Mouse (Mus musculus): ENCODE data around the gene Aaas. TPM values are rescaled to one million over a fixed set of nuclear protein-coding genes. Genes with fewer than 3 reads are reported as not detected.
A peak's percentile ranks its signal among the peaks of the same experiment; 100 is the strongest.

The Aaas gene
- total and polyA plus RNA-seq, 2 experiments from 2014 or later: 27.9 to 31.6 TPM

- 12% methylated on average over 10 of the region's 10 CpGs for WGBS
- Histone ChIP-seq H3K9me3 (ENCODE audit: low read length) (no peaks in the 10 kb centered on the region), H3K4me3 (ENCODE audit: low read depth, low read length) (no peak overlapping the region), H3K27me3 (ENCODE audit: insufficient read depth, low read length) (peaks cover 11% of the 10 kb centered on the region; the same call in 1 of the 2 replicates), H3K36me3 (ENCODE audit: insufficient read depth) (no peaks in the 10 kb centered on the region), H3K4me1 (ENCODE audit: insufficient read depth) (no peaks in the 10 kb centered on the region), H3K9ac (no peak overlapping the region), H3K4me2 (ENCODE audit: low read depth) (no peak overlapping the region), H3K27ac (ENCODE audit: low read depth, low read length) (no peak overlapping the region)
- DNase-seq (no peak), ATAC-seq (no peak)
- TF ChIP-seq CTCF (IDR thresholded peaks at IDR 0.05; ENCODE audit: low read depth): no peak
Measured at GRCm38 (mm10) chr15:102370727-102371126, 20.2 kb upstream of the Aaas start.

GRCm38 (mm10) chr15:102369972-102370371, 19.4 kb upstream of the Aaas start:
- Histone ChIP-seq H3K27ac (ENCODE audit: low read depth, low read length) (no peak overlapping the region), H3K4me3 (ENCODE audit: low read depth, low read length) (no peak overlapping the region), H3K4me1 (ENCODE audit: insufficient read depth) (no peaks in the 10 kb centered on the region), H3K4me2 (ENCODE audit: low read depth) (no peak overlapping the region), H3K36me3 (ENCODE audit: insufficient read depth) (no peaks in the 10 kb centered on the region), H3K27me3 (ENCODE audit: insufficient read depth, low read length) (peaks cover 17% of the 10 kb centered on the region; the same call in 1 of the 2 replicates), H3K9me3 (ENCODE audit: low read length) (no peaks in the 10 kb centered on the region), H3K9ac (no peak overlapping the region)
- no peak for DNase-seq
- WGBS: 14% methylated on average over 13 of the region's 13 CpGs
- ATAC-seq: no peak
- no peak for TF ChIP-seq CTCF (IDR thresholded peaks at IDR 0.05; ENCODE audit: low read depth)

GRCm38 (mm10) chr15:102366733-102367344, 16.3 kb upstream of the Aaas start, which contains the start of gene Sp7:
Sp7 (minus strand) TSS chr15:102367182.
- ATAC-seq: peak; percentile 54
- Histone ChIP-seq H3K9ac (peak within 1 kb of the TSS; percentile 25; the same call in 1 of the 2 replicates), H3K4me3 (ENCODE audit: low read depth, low read length) (peak within 1 kb of the TSS; percentile 19), H3K4me1 (ENCODE audit: insufficient read depth) (no peaks in the 10 kb centered on the region), H3K27me3 (ENCODE audit: insufficient read depth, low read length) (peaks cover 17% of the 10 kb centered on the region; the same call in 1 of the 2 replicates), H3K36me3 (ENCODE audit: insufficient read depth) (no peaks in the 10 kb centered on the region), H3K4me2 (ENCODE audit: low read depth) (peak within 1 kb of the TSS; percentile 42), H3K9me3 (ENCODE audit: low read length) (no peaks in the 10 kb centered on the region), H3K27ac (ENCODE audit: low read depth, low read length) (no peak within 1 kb of the TSS)
- DNase-seq: peak; percentile 44
- no peak; the same call in 1 of the 2 replicates for TF ChIP-seq CTCF (IDR thresholded peaks at IDR 0.05; ENCODE audit: low read depth)
- WGBS: 7% methylated on average over 15 of the region's 15 CpGs

- no peaks in the 10 kb centered on the region for H3K4me1 ChIP-seq (ENCODE audit: insufficient read depth)
- H3K4me3 ChIP-seq (ENCODE audit: low read depth, low read length): peak overlapping the region; percentile 19; the same call in 1 of the 2 replicates
- no peaks in the 10 kb centered on the region for H3K36me3 ChIP-seq (ENCODE audit: insufficient read depth)
- no peak for DNase-seq
- peaks cover 17% of the 10 kb centered on the region; the same call in 1 of the 2 replicates for H3K27me3 ChIP-seq (ENCODE audit: insufficient read depth, low read length)
- TF ChIP-seq CTCF (IDR thresholded peaks at IDR 0.05; ENCODE audit: low read depth): no peak
- H3K9me3 ChIP-seq (ENCODE audit: low read length): no peaks in the 10 kb centered on the region
- 6% methylated on average over 7 of the region's 7 CpGs for WGBS
- H3K4me2 ChIP-seq (ENCODE audit: low read depth): peak overlapping the region; percentile 42
- ATAC-seq: no peak
- H3K9ac ChIP-seq: no peak overlapping the region; the same call in 1 of the 2 replicates
- H3K27ac ChIP-seq (ENCODE audit: low read depth, low read length): no peak overlapping the region
Measured at GRCm38 (mm10) chr15:102366238-102366637, 15.7 kb upstream of the Aaas start.

- no peak for ATAC-seq
- Histone ChIP-seq H3K4me1 (ENCODE audit: insufficient read depth) (no peaks in the 10 kb centered on the region), H3K4me3 (ENCODE audit: low read depth, low read length) (no peak overlapping the region), H3K4me2 (ENCODE audit: low read depth) (no peak overlapping the region), H3K9me3 (ENCODE audit: low read length) (no peaks in the 10 kb centered on the region), H3K27ac (ENCODE audit: low read depth, low read length) (no peak overlapping the region), H3K36me3 (ENCODE audit: insufficient read depth) (no peaks in the 10 kb centered on the region), H3K9ac (no peak overlapping the region), H3K27me3 (ENCODE audit: insufficient read depth, low read length) (peaks cover 13% of the 10 kb centered on the region; the same call in 1 of the 2 replicates)
- 97% methylated on average over 1 of the region's 1 CpGs for WGBS
- DNase-seq: no peak
- no peak for TF ChIP-seq CTCF (IDR thresholded peaks at IDR 0.05; ENCODE audit: low read depth)
Measured at GRCm38 (mm10) chr15:102364678-102365077, 14.1 kb upstream of the Aaas start.

- TF ChIP-seq CTCF (IDR thresholded peaks at IDR 0.05; ENCODE audit: low read depth): no peak
- ATAC-seq (no peak), DNase-seq (no peak)
- Histone ChIP-seq H3K9ac (no peak overlapping the region), H3K27me3 (ENCODE audit: insufficient read depth, low read length) (peaks cover 26% of the 10 kb centered on the region), H3K27ac (ENCODE audit: low read depth, low read length) (no peak overlapping the region), H3K4me3 (ENCODE audit: low read depth, low read length) (no peak overlapping the region), H3K4me1 (ENCODE audit: insufficient read depth) (no peaks in the 10 kb centered on the region), H3K36me3 (ENCODE audit: insufficient read depth) (no peaks in the 10 kb centered on the region), H3K9me3 (ENCODE audit: low read length) (no peaks in the 10 kb centered on the region), H3K4me2 (ENCODE audit: low read depth) (no peak overlapping the region)
- 15% methylated on average over 14 of the region's 14 CpGs for WGBS
Measured at GRCm38 (mm10) chr15:102362648-102363047, 12.1 kb upstream of the Aaas start.

GRCm38 (mm10) chr15:102358834-102359233, 8.3 kb upstream of the Aaas start:
- Histone ChIP-seq H3K9me3 (ENCODE audit: low read length) (no peaks in the 10 kb centered on the region), H3K27me3 (ENCODE audit: insufficient read depth, low read length) (peaks cover 29% of the 10 kb centered on the region), H3K4me1 (ENCODE audit: insufficient read depth) (no peaks in the 10 kb centered on the region), H3K4me3 (ENCODE audit: low read depth, low read length) (no peak overlapping the region), H3K27ac (ENCODE audit: low read depth, low read length) (no peak overlapping the region), H3K4me2 (ENCODE audit: low read depth) (no peak overlapping the region), H3K9ac (no peak overlapping the region), H3K36me3 (ENCODE audit: insufficient read depth) (no peaks in the 10 kb centered on the region)
- WGBS: 32% methylated on average over 5 of the region's 5 CpGs
- ATAC-seq (no peak), DNase-seq (no peak)
- TF ChIP-seq CTCF (IDR thresholded peaks at IDR 0.05; ENCODE audit: low read depth): no peak

Data from forebrain, postnatal 0 days (tissue).